Mouse (Mus musculus): Measurements from ENCODE around the gene H60b.

DNA sequence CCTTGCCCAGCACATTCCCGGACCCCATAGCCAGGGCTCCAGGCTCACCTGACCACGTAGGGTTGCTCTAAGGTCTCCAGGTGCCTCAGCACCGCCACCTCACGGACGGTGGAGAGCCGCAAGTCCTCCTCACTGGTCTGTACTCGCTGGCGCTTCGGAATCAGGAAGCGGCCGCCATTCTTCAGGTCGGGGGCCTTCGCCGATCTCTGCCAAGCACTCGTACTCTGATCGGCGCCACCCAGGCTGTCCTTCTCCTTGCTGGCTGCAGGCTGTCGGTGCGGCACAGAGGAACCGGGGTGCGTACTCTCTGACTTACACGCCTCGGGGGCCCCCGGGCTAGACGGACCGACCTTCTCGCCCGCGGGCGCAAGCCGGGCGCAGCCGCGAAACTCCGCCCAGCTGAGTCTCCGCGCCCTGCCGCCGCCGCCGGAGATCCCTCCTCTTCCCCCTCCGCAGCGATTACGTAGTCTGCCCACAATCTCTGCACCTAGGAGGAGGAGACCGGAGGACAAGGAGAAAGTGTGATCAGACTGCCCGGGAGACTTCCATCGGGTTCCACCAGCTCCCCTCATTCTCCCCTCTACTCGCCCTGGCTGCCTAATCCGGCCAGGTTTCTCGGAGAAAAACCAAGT, 9.8 kb upstream of the H60b start:
- TF ChIP-seq CTCF (IDR thresholded peaks at IDR 0.05; ENCODE audit: control insufficient read depth, insufficient read depth, insufficient read length) (peak; percentile 17), USF1 (IDR thresholded peaks at IDR 0.05; ENCODE audit: low read depth) (no peak), MYOD1 (IDR thresholded peaks at IDR 0.05; ENCODE audit: control insufficient read depth, insufficient read length, low read depth) (no peak), CEBPB (IDR thresholded peaks at IDR 0.05; ENCODE audit: low read depth) (no peak), MAX (IDR thresholded peaks at IDR 0.05) (no peak), MYOG (IDR thresholded peaks at IDR 0.05; ENCODE audit: control insufficient read depth, extremely low read depth, insufficient read length) (no peak), FOSL1 (IDR thresholded peaks at IDR 0.05; ENCODE audit: insufficient read depth, low read length, poor library complexity, severe bottlenecking) (no peak)

All from C2C12 (cell line).